Mouse (Mus musculus): ENCODE data around the gene Hist1h4h. TPM values are rescaled to one million over a fixed set of nuclear protein-coding genes. Genes with fewer than 3 reads are reported as not detected.

The Hist1h4h gene
- 26.6 and 33.5 TPM in 2 replicates for polyA plus RNA-seq (2012; rRNA removed)

DNA sequence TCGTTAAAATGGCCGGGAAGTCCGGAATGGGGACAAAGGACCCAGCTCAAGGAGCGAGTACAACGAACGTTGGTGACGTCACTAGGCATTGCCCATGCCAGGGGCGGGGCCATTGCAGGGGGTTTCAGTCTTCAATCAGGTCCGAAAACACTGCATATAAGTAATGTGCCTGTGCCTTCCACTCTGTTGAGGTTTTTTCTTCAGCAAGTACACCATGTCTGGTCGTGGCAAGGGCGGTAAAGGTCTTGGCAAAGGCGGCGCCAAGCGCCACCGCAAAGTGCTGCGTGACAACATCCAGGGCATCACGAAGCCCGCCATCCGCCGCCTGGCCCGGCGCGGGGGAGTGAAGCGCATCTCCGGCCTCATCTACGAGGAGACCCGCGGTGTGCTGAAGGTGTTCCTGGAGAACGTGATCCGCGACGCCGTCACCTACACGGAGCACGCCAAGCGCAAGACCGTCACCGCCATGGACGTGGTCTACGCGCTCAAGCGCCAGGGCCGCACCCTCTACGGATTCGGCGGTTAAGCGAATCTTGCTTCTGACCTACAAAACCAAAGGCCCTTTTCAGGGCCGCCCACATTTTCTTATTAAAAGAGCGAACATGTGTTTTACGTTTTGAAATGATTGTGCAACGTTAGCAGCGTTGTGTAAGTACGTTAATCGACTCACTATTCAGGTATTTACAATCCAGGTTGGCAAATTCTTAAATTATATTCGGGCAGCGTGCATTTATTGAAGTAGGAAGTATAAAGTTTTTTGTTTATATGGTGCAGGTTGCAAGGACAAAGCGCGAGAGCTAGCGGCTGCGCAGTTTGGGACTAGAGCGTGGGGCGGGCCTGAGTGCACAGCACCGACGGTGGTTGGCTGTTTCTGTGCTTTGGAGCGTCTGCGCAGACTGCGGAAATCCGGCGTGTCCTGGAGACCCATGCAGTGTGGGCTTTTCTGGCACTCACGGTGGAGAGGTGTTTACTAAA is at the start of gene Hist1h4h:
Gene Hist1h4h (plus strand): TSS at position 150 of the 975 bp plus-strand sequence.
- DNase-seq (ENCODE audit: extremely low spot score in 1 of 2, low spot score in 1 of 2): peak; percentile 98 to 100

DNA sequence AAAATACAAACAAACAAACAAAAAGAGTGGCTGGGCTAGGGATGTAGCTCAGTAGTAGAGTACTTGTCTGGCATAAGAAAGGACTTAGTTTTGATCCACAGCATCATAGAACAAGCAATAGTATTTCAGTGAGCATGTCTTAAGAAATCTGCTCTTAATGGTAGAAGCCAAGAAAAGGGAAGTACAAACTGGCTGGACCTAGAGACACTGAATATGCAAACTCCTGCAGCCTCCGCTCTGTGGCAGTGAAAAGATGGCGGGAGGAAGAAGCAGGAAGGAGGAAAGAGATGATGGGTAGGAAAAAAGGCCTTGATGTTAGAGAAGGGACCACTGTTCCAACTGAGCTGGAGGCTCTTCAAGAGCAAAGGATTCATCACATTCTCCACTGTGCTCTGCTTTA is 47.7 kb upstream of the Hist1h4h start:
- no peak for DNase-seq (ENCODE audit: extremely low spot score in 1 of 2, low spot score in 1 of 2)

DNA sequence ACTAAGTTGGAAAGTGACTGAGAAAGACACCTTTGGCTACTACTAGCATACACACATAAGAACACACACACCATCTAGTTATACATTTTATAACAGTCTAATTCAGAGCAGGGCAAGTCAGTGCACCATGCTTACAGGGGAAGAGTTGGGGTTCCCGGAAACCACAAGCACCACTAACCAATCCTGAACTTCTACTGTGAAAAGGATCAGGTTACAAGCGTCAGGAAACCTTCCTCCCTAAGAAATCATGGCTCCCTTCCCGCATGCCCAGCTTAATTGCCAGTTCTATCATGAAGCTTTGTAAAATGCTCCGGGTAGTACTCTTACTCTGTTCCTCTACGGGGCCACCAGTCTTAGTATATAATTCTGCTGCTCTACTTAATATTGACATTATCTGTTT is 45.6 kb upstream of the Hist1h4h start:
- DNase-seq (ENCODE audit: extremely low spot score in 1 of 2, low spot score in 1 of 2): no peak

- peak; percentile 69 to 83 for DNase-seq (ENCODE audit: extremely low spot score in 1 of 2, low spot score in 1 of 2)
These were observed 42.2 kb upstream of the Hist1h4h start, which contains the start of gene Btn2a2 for GRCm38 (mm10) chr13:23488400-23489322. Btn2a2 (minus strand) TSS chr13:23488857.

- DNase-seq (ENCODE audit: extremely low spot score in 1 of 2, low spot score in 1 of 2): peak; percentile 20 to 50
These were observed 40.0 kb upstream of the Hist1h4h start for GRCm38 (mm10) chr13:23490863-23491262.

- DNase-seq (ENCODE audit: extremely low spot score in 1 of 2, low spot score in 1 of 2): no peak
These were observed 39.6 kb upstream of the Hist1h4h start for GRCm38 (mm10) chr13:23491263-23491662.

- no peak for DNase-seq (ENCODE audit: extremely low spot score in 1 of 2, low spot score in 1 of 2)
These were observed 38.9 kb upstream of the Hist1h4h start for GRCm38 (mm10) chr13:23491990-23492389.

GRCm38 (mm10) chr13:23495526-23495925 is 35.3 kb upstream of the Hist1h4h start:
- DNase-seq (ENCODE audit: extremely low spot score in 1 of 2, low spot score in 1 of 2): no peak

DNA sequence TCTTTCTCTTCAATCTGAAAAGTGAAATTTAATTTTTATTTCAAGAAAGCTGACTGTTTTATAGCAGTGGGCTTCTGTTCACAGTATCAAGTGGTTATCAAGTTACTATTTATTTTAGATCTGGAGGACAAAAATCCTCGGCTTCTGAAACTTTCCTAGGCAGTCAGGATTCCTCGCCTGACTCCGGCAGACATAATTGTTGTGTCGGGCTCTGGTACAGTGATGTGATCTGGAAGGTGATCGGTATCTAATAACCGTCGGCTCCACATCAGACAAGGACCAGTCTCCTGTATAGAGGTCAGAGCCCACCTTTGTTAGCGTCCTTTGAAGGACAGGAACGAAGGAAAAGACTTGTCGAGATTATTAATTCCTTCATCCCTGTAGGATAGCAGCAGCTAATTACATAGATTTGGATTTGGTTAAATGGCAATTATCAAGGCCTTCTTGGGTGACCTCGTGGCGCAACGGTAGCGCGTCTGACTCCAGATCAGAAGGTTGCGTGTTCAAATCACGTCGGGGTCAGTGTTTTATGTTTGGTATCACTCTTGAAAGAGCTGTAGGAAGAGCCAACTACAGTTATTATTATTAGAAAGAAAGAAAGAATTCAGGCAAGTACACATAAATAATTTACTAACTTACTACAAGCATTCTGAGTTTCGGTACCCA is 33.1 kb upstream of the Hist1h4h start:
- DNase-seq (ENCODE audit: extremely low spot score in 1 of 2, low spot score in 1 of 2): peak in 1 of 2 experiments; percentile 73

- DNase-seq (ENCODE audit: extremely low spot score in 1 of 2, low spot score in 1 of 2): no peak
These were observed 32.2 kb upstream of the Hist1h4h start for GRCm38 (mm10) chr13:23498653-23499052.

GRCm38 (mm10) chr13:23499943-23500342 is 30.9 kb upstream of the Hist1h4h start:
- DNase-seq (ENCODE audit: extremely low spot score in 1 of 2, low spot score in 1 of 2): no peak

GRCm38 (mm10) chr13:23500424-23501200 is 30.2 kb upstream of the Hist1h4h start:
- peak in 1 of 2 experiments; percentile 93 for DNase-seq (ENCODE audit: extremely low spot score in 1 of 2, low spot score in 1 of 2)

DNA sequence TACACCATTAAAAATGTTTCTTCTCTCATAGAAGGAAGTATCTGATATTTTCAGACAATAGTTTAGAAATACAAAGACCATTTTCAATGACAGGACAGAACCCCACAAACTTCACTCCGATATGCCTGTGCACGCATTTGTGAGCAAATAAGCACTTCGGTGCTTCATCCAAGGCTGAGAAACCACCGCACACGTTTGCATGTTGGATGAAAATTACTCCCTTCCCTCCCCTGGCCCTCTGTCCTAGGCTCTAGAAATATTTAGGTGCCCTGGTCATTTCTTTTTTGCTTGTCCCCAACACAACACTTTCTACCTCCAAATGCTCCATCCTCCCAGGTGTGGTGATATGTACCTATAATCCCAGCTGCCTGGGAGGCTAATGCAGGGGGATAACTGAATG is 29.3 kb upstream of the Hist1h4h start:
- no peak for DNase-seq (ENCODE audit: extremely low spot score in 1 of 2, low spot score in 1 of 2)

- no peak for DNase-seq (ENCODE audit: extremely low spot score in 1 of 2, low spot score in 1 of 2)
These were observed 28.8 kb upstream of the Hist1h4h start for GRCm38 (mm10) chr13:23502031-23502567.

GRCm38 (mm10) chr13:23502916-23503315 is 27.9 kb upstream of the Hist1h4h start:
- no peak for DNase-seq (ENCODE audit: extremely low spot score in 1 of 2, low spot score in 1 of 2)

DNA sequence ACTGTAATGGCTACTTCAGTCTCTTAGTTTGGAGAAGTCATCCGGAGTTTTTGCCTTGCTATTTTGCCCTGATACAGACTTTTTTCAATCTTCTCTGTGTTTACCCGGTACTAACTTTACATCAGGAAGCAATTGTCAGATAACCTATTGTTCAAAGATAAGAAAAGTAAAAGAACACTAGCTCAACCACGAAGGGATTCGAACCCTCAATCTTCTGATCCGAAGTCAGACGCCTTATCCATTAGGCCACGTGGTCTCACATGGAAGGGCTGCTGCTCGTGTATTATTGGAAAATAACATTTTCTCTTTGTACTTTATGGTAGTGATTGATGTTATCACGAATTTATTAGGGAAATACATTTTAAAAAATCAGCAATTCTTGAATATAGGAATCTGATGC is 27.1 kb upstream of the Hist1h4h start:
- peak in 1 of 2 experiments; percentile 91 for DNase-seq (ENCODE audit: extremely low spot score in 1 of 2, low spot score in 1 of 2)

DNA sequence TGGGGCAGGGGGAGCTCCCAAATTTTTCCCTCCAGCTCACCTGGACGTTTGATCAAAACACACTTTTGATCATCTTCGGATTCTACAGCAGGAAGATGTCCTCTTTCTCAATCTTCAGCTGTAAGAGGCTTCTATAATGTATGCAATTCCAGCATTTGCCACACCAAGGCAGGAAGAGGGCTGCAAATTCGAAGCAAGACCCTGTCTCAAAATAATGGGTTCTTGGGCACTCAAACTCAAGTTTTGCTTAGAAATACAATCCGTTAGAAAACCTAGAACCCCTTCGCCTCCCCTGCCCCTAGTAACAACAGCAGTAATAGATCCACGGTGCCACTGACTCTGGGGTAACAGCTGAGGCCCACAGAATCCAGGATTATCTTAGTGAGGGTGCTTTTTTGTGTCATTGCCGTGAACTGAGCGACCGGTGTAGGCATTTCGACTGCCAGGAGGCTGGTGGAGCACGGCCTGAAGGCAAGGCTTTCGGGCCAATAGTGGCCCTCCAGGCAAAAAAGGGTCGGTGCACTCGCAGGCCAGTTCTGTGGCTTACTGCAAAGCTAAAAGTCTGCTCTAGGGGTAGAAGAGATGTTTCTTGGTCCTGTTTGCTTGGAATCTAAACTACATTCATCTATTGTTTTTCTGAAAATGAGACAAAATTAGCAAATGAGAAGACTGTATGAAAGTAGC is 25.0 kb upstream of the Hist1h4h start:
- DNase-seq (ENCODE audit: extremely low spot score in 1 of 2, low spot score in 1 of 2): no peak

GRCm38 (mm10) chr13:23506351-23506750 is 24.5 kb upstream of the Hist1h4h start:
- no peak for DNase-seq (ENCODE audit: extremely low spot score in 1 of 2, low spot score in 1 of 2)

All from frontal cortex, adult 2 months (tissue).